Mouse (Mus musculus): Measurements from ENCODE around the gene Cytl1.

GRCm38 (mm10) chr5:37770870-37771269 lies 35.6 kb downstream of the Cytl1 start:
- TF ChIP-seq CTCF (conservative IDR thresholded peaks at IDR 0.05; ENCODE audit: low read length) (no peak), POU5F1 (IDR thresholded peaks at IDR 0.05; ENCODE audit: borderline replicate concordance, low read length) (no peak), NANOG (IDR thresholded peaks at IDR 0.05; ENCODE audit: borderline replicate concordance, low read length) (no peak)

All from E14TG2a.4 (cell line).